Mouse (Mus musculus): ENCODE results near the gene Rnf208. TPM values are rescaled to one million over a fixed set of nuclear protein-coding genes. Genes with fewer than 3 reads are reported as not detected.

The Rnf208 gene
- polyA plus RNA-seq, 1 experiment from 2014 or later = 26.9 TPM

DNA sequence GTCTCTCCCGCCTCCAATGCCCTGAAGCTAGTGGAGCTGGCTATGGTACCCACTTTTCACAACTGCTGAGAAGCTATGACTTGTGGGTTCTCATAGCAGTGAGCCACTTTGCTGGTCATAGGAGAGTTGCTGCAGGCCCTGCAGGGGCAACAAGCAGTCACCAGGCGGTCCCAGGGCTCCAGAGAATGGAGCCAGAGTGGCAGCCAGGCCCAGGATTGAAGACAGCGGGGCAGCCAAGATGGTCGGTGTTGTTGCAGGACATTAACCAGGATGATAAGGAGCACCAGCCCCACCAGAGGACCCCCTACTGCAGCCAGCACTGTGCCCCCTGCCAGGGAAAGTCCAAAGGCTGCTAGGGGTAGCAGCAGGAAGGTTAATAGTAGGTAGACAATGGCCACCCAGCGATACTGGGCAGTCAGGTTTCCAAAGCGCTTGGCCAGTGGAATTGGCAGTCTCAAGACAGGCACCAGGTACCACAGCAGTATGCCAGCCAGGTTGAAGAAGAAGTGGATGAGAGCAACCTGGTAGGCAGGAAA, 13.0 kb upstream of the Rnf208 start:
- Histone ChIP-seq H3K27me3 (ENCODE audit: control insufficient read depth, insufficient read depth, low read length) (no peaks in the 10 kb centered on the region), H3K4me2 (no peak overlapping the region), H3K4me3 (ENCODE audit: low read depth, low read length) (no peak overlapping the region), H3K9me3 (ENCODE audit: control insufficient read depth, low read length) (no peaks in the 10 kb centered on the region), H3K27ac (ENCODE audit: low read depth, low read length) (no peak overlapping the region), H3K36me3 (ENCODE audit: control insufficient read depth, insufficient read depth, low read length) (no peaks in the 10 kb centered on the region), H3K4me1 (ENCODE audit: control insufficient read depth, insufficient read depth, low read length) (peaks cover 6% of the 10 kb centered on the region), H3K9ac (ENCODE audit: low read length) (no peak overlapping the region)
- 74% methylated on average over 6 of the region's 6 CpGs for WGBS
- ATAC-seq (ENCODE audit: low FRiP score) (no peak), DNase-seq (ENCODE audit: low spot score, missing footprints) (peak; percentile 73)

DNA sequence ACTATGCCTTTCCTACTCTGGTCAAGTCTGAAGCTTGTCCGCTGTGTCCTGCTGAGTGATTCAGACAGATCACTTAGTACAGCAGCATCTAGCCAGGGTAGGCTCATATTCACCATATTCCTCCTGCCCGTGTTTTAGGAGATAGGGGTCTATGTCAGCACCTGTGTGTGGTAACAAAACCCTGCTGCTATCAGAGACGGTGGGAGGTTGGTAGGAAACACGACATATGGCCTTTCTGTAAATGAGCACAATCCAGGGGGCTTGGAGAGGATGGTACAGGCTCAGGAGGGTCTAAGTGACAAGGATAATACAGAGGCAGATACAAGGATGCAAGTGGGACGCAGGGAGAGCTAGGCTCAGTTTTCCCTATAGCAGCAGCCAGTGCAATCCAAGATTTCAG, 12.5 kb upstream of the Rnf208 start:
- ATAC-seq (ENCODE audit: low FRiP score) = no peak
- H3K4me2 ChIP-seq = no peak overlapping the region
- H3K27me3 ChIP-seq (ENCODE audit: control insufficient read depth, insufficient read depth, low read length) = no peaks in the 10 kb centered on the region
- WGBS = 87% methylated on average over 5 of the region's 5 CpGs
- H3K9me3 ChIP-seq (ENCODE audit: control insufficient read depth, low read length) = no peaks in the 10 kb centered on the region
- no peaks in the 10 kb centered on the region for H3K36me3 ChIP-seq (ENCODE audit: control insufficient read depth, insufficient read depth, low read length)
- H3K9ac ChIP-seq (ENCODE audit: low read length) = no peak overlapping the region
- H3K4me1 ChIP-seq (ENCODE audit: control insufficient read depth, insufficient read depth, low read length) = peaks cover 6% of the 10 kb centered on the region
- no peak overlapping the region for H3K27ac ChIP-seq (ENCODE audit: low read depth, low read length)
- DNase-seq (ENCODE audit: low spot score, missing footprints) = no peak
- no peak overlapping the region for H3K4me3 ChIP-seq (ENCODE audit: low read depth, low read length)

- Histone ChIP-seq H3K9me3 (ENCODE audit: control insufficient read depth, low read length) (no peaks in the 10 kb centered on the region), H3K36me3 (ENCODE audit: control insufficient read depth, insufficient read depth, low read length) (no peaks in the 10 kb centered on the region), H3K27me3 (ENCODE audit: control insufficient read depth, insufficient read depth, low read length) (no peaks in the 10 kb centered on the region), H3K4me3 (ENCODE audit: low read depth, low read length) (no peak overlapping the region), H3K27ac (ENCODE audit: low read depth, low read length) (no peak overlapping the region), H3K9ac (ENCODE audit: low read length) (no peak overlapping the region), H3K4me1 (ENCODE audit: control insufficient read depth, insufficient read depth, low read length) (peaks cover 3% of the 10 kb centered on the region), H3K4me2 (no peak overlapping the region)
- WGBS = 86% methylated on average over 7 of the region's 7 CpGs
- DNase-seq (ENCODE audit: low spot score, missing footprints) = no peak
- no peak for ATAC-seq (ENCODE audit: low FRiP score)
Observed at GRCm38 (mm10) chr2:25230581-25230980, 11.5 kb upstream of the Rnf208 start.

DNA sequence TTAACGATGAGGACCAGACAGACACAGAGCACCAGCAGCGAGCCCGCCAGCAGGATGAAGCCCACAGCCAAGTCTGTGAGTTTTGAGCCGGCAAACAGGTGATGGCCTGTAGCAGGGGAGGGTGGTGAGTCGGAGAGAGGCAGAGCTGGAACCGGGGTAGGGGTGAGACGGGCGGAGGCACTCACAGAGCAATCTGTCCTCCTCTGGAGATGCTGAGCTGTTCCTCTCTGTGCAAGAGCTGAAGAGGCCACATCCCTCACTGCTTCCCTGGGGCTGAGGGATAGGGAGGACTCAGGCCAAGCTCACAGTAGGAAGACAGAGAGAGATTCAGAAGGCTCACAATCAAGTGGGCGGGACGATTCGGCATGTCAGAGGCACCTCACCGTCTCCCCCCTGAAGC, 11.0 kb upstream of the Rnf208 start:
- H3K4me1 ChIP-seq (ENCODE audit: control insufficient read depth, insufficient read depth, low read length) = no peaks in the 10 kb centered on the region
- H3K9ac ChIP-seq (ENCODE audit: low read length) = no peak overlapping the region
- H3K36me3 ChIP-seq (ENCODE audit: control insufficient read depth, insufficient read depth, low read length) = no peaks in the 10 kb centered on the region
- H3K27me3 ChIP-seq (ENCODE audit: control insufficient read depth, insufficient read depth, low read length) = no peaks in the 10 kb centered on the region
- no peak overlapping the region for H3K4me2 ChIP-seq
- no peak overlapping the region for H3K4me3 ChIP-seq (ENCODE audit: low read depth, low read length)
- no peaks in the 10 kb centered on the region for H3K9me3 ChIP-seq (ENCODE audit: control insufficient read depth, low read length)
- no peak for DNase-seq (ENCODE audit: low spot score, missing footprints)
- WGBS = 52% methylated on average over 11 of the region's 12 CpGs
- ATAC-seq (ENCODE audit: low FRiP score) = no peak
- H3K27ac ChIP-seq (ENCODE audit: low read depth, low read length) = no peak overlapping the region

DNA sequence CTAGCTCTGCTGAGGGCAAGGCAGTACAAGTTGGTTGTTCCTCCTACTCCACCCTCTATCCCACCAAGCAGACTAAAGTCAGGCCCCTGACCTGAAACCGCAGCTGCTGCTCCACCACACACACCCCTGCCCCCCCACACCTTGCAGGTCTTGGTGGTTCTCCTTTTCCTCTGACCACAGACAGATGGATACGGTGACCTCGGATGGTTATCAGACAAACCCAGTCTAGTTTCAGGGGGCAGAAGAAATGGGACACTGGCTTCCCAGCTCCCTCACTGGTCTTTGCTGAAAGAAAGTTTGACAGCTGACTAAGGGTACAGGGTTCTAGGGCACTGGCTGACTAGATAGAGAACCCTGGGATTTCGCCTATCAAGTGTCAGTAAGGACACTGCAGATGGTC, 8.6 kb upstream of the Rnf208 start:
- no peak for ATAC-seq (ENCODE audit: low FRiP score)

GRCm38 (mm10) chr2:25234050-25234449, 8.0 kb upstream of the Rnf208 start, which contains the start of gene Slc34a3:
TSS of gene Slc34a3 (minus strand) at chr2:25234364.
- Histone ChIP-seq H3K4me3 (ENCODE audit: low read depth, low read length) (no peak within 1 kb of the TSS), H3K4me2 (no peak within 1 kb of the TSS), H3K36me3 (ENCODE audit: control insufficient read depth, insufficient read depth, low read length) (no peaks in the 10 kb centered on the region), H3K9ac (ENCODE audit: low read length) (no peak within 1 kb of the TSS), H3K4me1 (ENCODE audit: control insufficient read depth, insufficient read depth, low read length) (no peaks in the 10 kb centered on the region), H3K9me3 (ENCODE audit: control insufficient read depth, low read length) (no peaks in the 10 kb centered on the region), H3K27me3 (ENCODE audit: control insufficient read depth, insufficient read depth, low read length) (no peaks in the 10 kb centered on the region), H3K27ac (ENCODE audit: low read depth, low read length) (no peak within 1 kb of the TSS)
- DNase-seq (ENCODE audit: low spot score, missing footprints) = peak; percentile 44
- no peak for ATAC-seq (ENCODE audit: low FRiP score)
- WGBS = 87% methylated on average over 3 of the region's 3 CpGs

More for the DNA sequence above, 8.6 kb upstream of the Rnf208 start:
- Histone ChIP-seq H3K27me3 (ENCODE audit: control insufficient read depth, insufficient read depth, low read length) (no peaks in the 10 kb centered on the region), H3K9ac (ENCODE audit: low read length) (no peak overlapping the region), H3K9me3 (ENCODE audit: control insufficient read depth, low read length) (no peaks in the 10 kb centered on the region), H3K4me2 (no peak overlapping the region), H3K36me3 (ENCODE audit: control insufficient read depth, insufficient read depth, low read length) (no peaks in the 10 kb centered on the region), H3K27ac (ENCODE audit: low read depth, low read length) (no peak overlapping the region), H3K4me1 (ENCODE audit: control insufficient read depth, insufficient read depth, low read length) (no peaks in the 10 kb centered on the region), H3K4me3 (ENCODE audit: low read depth, low read length) (no peak overlapping the region)
- 86% methylated on average over 4 of the region's 4 CpGs for WGBS
- peak; percentile 78 for DNase-seq (ENCODE audit: low spot score, missing footprints)

DNA sequence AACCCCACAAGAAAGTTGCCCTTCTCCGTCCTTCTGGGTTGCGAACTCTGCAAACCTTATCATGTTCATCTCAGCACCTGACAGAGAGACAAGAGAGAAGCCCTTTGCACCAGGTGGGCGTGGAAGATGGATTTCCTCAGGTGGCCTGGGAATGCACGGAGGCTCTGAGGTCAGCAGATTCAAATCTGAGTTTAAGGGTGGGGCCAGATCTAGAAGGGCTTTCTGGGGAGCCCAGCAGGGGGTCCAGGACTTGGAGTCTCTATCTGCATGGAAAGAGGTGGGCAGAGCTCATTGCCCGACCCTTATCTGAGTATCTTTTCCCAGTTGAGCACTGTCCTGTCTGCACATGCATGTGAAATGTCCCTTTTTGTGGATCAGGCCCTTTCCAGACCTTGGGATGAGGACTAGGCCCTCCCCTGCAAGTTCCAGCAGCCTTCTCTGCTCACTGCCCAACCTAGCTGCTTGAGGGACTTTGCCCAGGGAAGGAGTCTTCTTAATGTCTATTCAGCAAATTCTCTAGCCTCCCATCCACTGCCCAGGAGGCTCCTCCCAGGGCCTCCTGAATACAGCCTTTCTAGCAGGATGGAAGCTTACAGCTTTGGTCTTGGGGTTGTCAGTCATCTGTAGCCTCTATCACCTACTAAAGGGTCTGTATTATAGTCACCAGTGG, 7.4 kb upstream of the Rnf208 start:
- no peak overlapping the region for H3K27ac ChIP-seq (ENCODE audit: low read depth, low read length)
- no peak overlapping the region for H3K9ac ChIP-seq (ENCODE audit: low read length)
- no peaks in the 10 kb centered on the region for H3K4me1 ChIP-seq (ENCODE audit: control insufficient read depth, insufficient read depth, low read length)
- no peaks in the 10 kb centered on the region for H3K27me3 ChIP-seq (ENCODE audit: control insufficient read depth, insufficient read depth, low read length)
- no peaks in the 10 kb centered on the region for H3K36me3 ChIP-seq (ENCODE audit: control insufficient read depth, insufficient read depth, low read length)
- ATAC-seq (ENCODE audit: low FRiP score) (no peak), DNase-seq (ENCODE audit: low spot score, missing footprints) (peak; percentile 73)
- no peaks in the 10 kb centered on the region for H3K9me3 ChIP-seq (ENCODE audit: control insufficient read depth, low read length)
- no peak overlapping the region for H3K4me3 ChIP-seq (ENCODE audit: low read depth, low read length)
- no peak overlapping the region for H3K4me2 ChIP-seq
- 79% methylated on average over 5 of the region's 5 CpGs for WGBS

- Histone ChIP-seq H3K9ac (ENCODE audit: low read length) (no peak within 1 kb of the TSS), H3K4me2 (no peak within 1 kb of the TSS), H3K9me3 (ENCODE audit: control insufficient read depth, low read length) (no peaks in the 10 kb centered on the region), H3K36me3 (ENCODE audit: control insufficient read depth, insufficient read depth, low read length) (no peaks in the 10 kb centered on the region), H3K27ac (ENCODE audit: low read depth, low read length) (no peak within 1 kb of the TSS), H3K4me1 (ENCODE audit: control insufficient read depth, insufficient read depth, low read length) (peaks cover 9% of the 10 kb centered on the region), H3K27me3 (ENCODE audit: control insufficient read depth, insufficient read depth, low read length) (peaks cover 4% of the 10 kb centered on the region), H3K4me3 (ENCODE audit: low read depth, low read length) (no peak within 1 kb of the TSS)
- WGBS = 40% methylated on average over 8 of the region's 8 CpGs
- DNase-seq (ENCODE audit: low spot score, missing footprints) = peak; percentile 67
- no peak for ATAC-seq (ENCODE audit: low FRiP score)
Observed at GRCm38 (mm10) chr2:25236614-25237013, 5.4 kb upstream of the Rnf208 start, which contains the start of gene Rnf224. TSS of gene Rnf224 (minus strand) at chr2:25236787.

DNA sequence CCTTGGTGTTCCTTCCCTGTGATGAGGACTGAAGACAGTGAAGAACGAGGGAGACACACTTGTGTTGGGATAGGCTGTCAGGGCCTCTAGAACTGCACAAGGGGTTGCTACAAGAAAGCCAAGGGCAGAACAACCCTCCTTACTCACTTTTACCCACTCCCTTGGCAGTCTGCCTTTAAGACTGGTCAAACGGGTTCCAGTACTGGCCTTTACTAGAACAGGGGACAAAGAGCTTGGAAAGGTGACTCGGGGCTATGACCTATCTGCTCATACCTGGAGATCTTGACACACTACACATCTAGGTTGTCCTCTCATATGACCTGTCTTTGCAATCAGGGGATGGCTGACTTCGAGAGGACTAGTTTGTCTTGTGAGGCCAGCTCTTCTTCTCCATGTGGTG, 4.5 kb upstream of the Rnf208 start:
- Histone ChIP-seq H3K4me1 (ENCODE audit: control insufficient read depth, insufficient read depth, low read length) (peaks cover 14% of the 10 kb centered on the region), H3K36me3 (ENCODE audit: control insufficient read depth, insufficient read depth, low read length) (no peaks in the 10 kb centered on the region), H3K27me3 (ENCODE audit: control insufficient read depth, insufficient read depth, low read length) (peaks cover 6% of the 10 kb centered on the region), H3K9ac (ENCODE audit: low read length) (no peak overlapping the region), H3K27ac (ENCODE audit: low read depth, low read length) (no peak overlapping the region), H3K9me3 (ENCODE audit: control insufficient read depth, low read length) (no peaks in the 10 kb centered on the region), H3K4me2 (no peak overlapping the region), H3K4me3 (ENCODE audit: low read depth, low read length) (no peak overlapping the region)
- 70% methylated on average over 4 of the region's 4 CpGs for WGBS
- DNase-seq (ENCODE audit: low spot score, missing footprints) = peak; percentile 66
- no peak for ATAC-seq (ENCODE audit: low FRiP score)

Measured in midbrain, embryonic 11.5 days (tissue).